Mouse (Mus musculus) midbrain, embryonic 10.5 days (tissue): Measurements from ENCODE around the gene Bpifb3. TPM values are rescaled to one million over a fixed set of nuclear protein-coding genes. Genes with fewer than 3 reads are reported as not detected.

Experiments used
- DNase-seq: peaks from one replicate; pipeline ENCODE4 v3.0.0-alpha.2; 2017; ENCODE audit warnings: low spot score
- H3K27ac ChIP-seq: fragments of 300-500 bp; sonication (generic); replicated peaks from 2 replicates; pipeline ENCODE4 v1.5.1; 2016; ENCODE audit warnings: mild to moderate bottlenecking
- H3K27me3 ChIP-seq: fragments of 300-500 bp; sonication (generic); 2 replicates; pipeline ENCODE4 v1.6.1; 2016; ENCODE audit warnings: low read depth, mild to moderate bottlenecking; ENCODE audit not compliant: poor library complexity, severe bottlenecking
- H3K36me3 ChIP-seq: fragments of 300-500 bp; sonication (generic); 2 replicates; pipeline ENCODE4 v1.6.1; 2016; ENCODE audit warnings: mild to moderate bottlenecking, moderate library complexity
- H3K4me1 ChIP-seq: fragments of 300-500 bp; sonication (generic); 2 replicates; pipeline ENCODE4 v1.6.1; 2016
- H3K4me3 ChIP-seq: fragments of 300-500 bp; sonication (generic); 2 replicates; pipeline ENCODE4 v1.5.1; 2016; ENCODE audit warnings: mild to moderate bottlenecking, moderate library complexity
- H3K9me3 ChIP-seq: fragments of 300-500 bp; sonication (generic); replicated peaks from 2 replicates; pipeline ENCODE4 v1.6.1; 2016; ENCODE audit warnings: mild to moderate bottlenecking
- WGBS: fragments of 180-500 bp; shearing (Covaris S2); methylation state at CpG from one replicate; pipeline ENCODE4 v1.1.7; 2016; 5-methylcytosine and 5-hydroxymethylcytosine counted together
- polyA plus RNA-seq: library from polyadenylated mRNA; unstranded; fragments of >200 nt; fragmentation: Nextera tagmentation; extraction: Ambion mirVana; gene quantifications from 2 replicates; pipeline ENCODE4 v1.2.1, GENCODE M21; 2016

The Bpifb3 gene
- not detected in 2 replicates for polyA plus RNA-seq

DNA sequence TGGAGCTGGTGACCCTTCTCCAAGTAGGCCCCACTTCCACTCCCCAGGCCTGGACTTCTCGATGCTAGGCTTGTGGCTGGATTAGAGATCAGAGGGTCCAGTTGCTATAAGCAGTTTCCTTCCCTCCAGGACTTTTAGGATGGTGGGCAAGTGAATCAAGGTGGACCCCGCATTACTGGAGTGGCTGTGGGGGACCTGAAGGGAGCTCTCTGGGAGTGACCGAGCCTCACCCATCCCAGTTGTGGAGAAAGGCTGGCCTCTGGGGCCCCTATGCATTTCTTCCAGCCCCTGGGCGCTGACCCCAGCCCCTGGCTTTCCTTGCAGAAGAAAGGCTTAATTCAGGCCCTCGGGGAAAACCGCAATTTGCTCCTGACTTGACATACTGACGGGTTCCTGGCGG is at the start of gene Bpifb3:
Gene Bpifb3, plus strand, starts transcription at position 301 of the 400 bp plus-strand sequence.
- Histone ChIP-seq H3K4me1 (peaks cover 10% of the 10 kb centered on the region), H3K9me3 (no peaks in the 10 kb centered on the region), H3K27ac (0 out of 2 replicates have a peak within 1 kb of the TSS, but pooled peaks have one; percentile 18), H3K27me3 (no peaks in the 10 kb centered on the region), H3K4me3 (no peak within 1 kb of the TSS), H3K36me3 (no peaks in the 10 kb centered on the region)
- WGBS, result 71% methylated on average over 8 of the region's 8 CpGs
- DNase-seq, result no peak

DNA sequence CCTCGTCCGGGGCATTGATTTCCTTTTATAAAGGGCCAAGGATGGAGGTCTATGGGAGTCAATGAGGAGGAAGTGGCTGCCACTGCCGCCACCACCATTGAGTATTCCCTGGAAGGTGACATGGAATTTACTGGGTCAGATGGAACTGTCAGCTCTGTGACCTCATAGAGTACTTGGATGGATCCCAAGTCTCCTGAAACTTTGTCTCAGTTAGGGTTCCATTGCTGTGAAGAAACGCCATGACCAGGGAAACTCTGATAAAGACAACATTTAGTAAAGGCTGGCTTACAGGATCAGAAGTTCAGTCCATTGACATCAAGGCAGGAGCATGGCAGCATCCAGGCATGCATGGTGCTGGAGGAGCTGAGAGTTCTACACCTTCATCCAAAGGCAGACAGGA is 47.0 kb upstream of the Bpifb3 start, which contains the start of gene Sun5:
Gene Sun5, minus strand, starts transcription at position 101 of the 400 bp plus-strand sequence.
- no peak for DNase-seq
- H3K4me1 ChIP-seq, result no peaks in the 10 kb centered on the region
- 85% methylated on average over 4 of the region's 4 CpGs for WGBS
- H3K27me3 ChIP-seq, result no peaks in the 10 kb centered on the region
- no peaks in the 10 kb centered on the region for H3K36me3 ChIP-seq
- no peak within 1 kb of the TSS for H3K27ac ChIP-seq
- no peaks in the 10 kb centered on the region for H3K9me3 ChIP-seq
- no peak within 1 kb of the TSS for H3K4me3 ChIP-seq

DNA sequence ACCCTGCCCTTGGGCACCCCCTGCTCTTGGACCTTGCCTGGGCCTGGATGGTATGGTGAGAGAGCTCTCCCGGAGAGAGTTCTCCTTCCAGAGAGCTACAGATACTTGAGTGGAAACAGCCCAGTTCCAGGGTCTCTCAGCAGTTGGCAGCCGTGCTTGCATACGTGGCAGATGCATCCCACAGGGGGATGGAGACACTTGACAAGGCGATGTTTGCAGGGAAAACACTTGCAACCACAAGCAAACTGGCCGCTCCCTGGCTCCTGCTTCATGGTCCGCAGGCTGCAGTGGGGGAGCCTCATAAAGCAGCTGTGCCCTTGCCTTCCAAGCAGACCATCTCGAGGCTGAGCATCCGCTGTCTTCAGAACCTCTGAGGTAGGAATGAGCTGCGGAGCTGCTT is 43.3 kb upstream of the Bpifb3 start, which contains the start of gene Bpifb2:
Gene Bpifb2, plus strand, starts transcription at position 301 of the 400 bp plus-strand sequence.
- WGBS, result 78% methylated on average over 9 of the region's 9 CpGs
- H3K4me3 ChIP-seq, result no peak within 1 kb of the TSS
- no peaks in the 10 kb centered on the region for H3K9me3 ChIP-seq
- no peak for DNase-seq
- no peaks in the 10 kb centered on the region for H3K27me3 ChIP-seq
- no peaks in the 10 kb centered on the region for H3K4me1 ChIP-seq
- no peaks in the 10 kb centered on the region for H3K36me3 ChIP-seq
- no peak within 1 kb of the TSS for H3K27ac ChIP-seq

DNA sequence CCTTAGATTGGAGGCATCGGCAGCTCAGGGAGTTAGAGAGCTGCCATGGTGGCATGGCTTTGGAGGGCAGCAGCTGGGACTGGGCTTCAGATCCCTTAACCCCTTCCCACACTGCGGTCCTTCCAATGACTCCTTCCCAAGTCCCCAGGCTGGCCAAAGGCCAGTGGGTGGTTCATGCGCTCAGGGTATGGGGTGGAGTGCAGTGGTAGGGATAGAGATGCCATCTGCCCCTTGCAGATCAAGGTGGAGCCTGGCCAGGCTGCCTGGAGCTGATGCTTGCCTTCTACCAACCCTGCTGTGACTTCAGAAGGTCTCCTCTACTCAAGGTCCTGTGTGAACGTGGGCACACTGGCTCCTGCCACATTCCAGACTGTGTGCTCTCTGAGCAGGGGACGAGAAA is 18.9 kb upstream of the Bpifb3 start:
- Histone ChIP-seq H3K36me3 (no peaks in the 10 kb centered on the region), H3K4me1 (no peaks in the 10 kb centered on the region), H3K9me3 (no peaks in the 10 kb centered on the region), H3K27me3 (no peaks in the 10 kb centered on the region), H3K4me3 (no peak overlapping the region), H3K27ac (no peak overlapping the region)
- WGBS, result 85% methylated on average over 5 of the region's 5 CpGs
- DNase-seq, result no peak

DNA sequence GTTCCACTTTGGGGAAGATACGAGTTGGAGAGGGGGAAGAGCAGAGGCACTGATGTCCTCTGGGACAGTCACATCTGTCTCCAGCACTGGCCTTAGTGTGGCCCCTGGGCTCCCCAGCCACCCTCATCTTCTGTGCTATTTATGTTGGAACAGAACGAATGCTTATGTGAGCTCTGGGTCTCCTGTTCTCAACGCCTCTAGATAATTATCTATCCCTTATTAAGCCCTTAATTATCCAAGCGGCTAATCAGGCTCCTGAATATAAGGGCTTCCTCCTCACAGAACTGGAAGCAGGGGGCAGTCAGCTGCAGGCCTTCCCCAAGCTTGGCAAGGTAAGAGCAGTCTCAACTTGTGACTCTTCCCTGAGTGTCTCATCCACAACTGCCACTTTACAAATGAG is 17.9 kb upstream of the Bpifb3 start, which contains the start of gene Bpifb6:
Gene Bpifb6, plus strand, starts transcription at position 301 of the 400 bp plus-strand sequence.
- H3K36me3 ChIP-seq, result no peaks in the 10 kb centered on the region
- no peaks in the 10 kb centered on the region for H3K9me3 ChIP-seq
- no peak within 1 kb of the TSS for H3K27ac ChIP-seq
- no peak for DNase-seq
- H3K4me3 ChIP-seq, result no peak within 1 kb of the TSS
- no peaks in the 10 kb centered on the region for H3K4me1 ChIP-seq
- H3K27me3 ChIP-seq, result no peaks in the 10 kb centered on the region
- 73% methylated on average over 4 of the region's 4 CpGs for WGBS

DNA sequence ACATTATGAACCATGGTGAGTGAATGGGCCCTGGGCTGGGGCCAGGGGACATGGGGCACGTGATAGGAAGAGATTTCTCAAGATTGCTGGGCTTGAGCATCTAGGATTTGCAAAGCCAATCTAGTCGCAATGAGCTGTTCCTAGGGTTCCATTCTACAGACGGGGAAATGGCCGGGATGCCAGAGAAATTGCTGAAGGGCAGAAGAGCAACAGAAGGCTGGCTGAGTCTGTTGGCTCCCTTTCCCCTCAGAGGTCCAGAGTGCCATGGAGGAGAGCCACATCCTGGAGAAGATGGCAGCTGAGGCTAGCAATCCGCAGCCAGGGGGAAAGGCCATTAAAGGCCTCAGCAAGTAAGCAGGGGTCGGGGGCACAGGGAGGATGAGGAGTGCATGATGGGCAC is 15.3 kb upstream of the Bpifb3 start:
- Histone ChIP-seq H3K36me3 (no peaks in the 10 kb centered on the region), H3K9me3 (no peaks in the 10 kb centered on the region), H3K4me3 (no peak overlapping the region), H3K27ac (no peak overlapping the region), H3K27me3 (no peaks in the 10 kb centered on the region), H3K4me1 (no peaks in the 10 kb centered on the region)
- WGBS, result 78% methylated on average over 6 of the region's 6 CpGs
- no peak for DNase-seq

DNA sequence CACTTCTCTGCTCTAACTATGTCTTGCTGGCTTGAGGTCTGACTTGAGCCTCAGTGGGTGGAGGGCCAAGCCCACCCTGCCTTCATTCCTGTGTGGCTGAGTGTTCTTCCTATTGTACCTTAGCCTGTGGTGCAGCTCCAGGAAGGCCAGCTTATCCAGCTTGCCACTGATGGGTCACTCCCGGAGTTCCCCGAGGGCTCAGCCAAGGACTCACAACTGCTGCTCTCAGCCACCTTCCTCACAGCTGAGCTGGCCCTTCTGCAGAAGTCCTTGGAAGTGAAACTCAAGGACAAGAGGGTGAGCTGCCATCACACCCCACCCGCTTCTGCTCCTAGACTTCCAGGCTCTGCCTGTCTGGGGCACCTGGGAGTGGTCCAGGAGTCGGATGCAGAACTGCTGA is 11.4 kb upstream of the Bpifb3 start:
- H3K36me3 ChIP-seq, result no peaks in the 10 kb centered on the region
- no peak overlapping the region for H3K27ac ChIP-seq
- 91% methylated on average over 4 of the region's 4 CpGs for WGBS
- no peaks in the 10 kb centered on the region for H3K4me1 ChIP-seq
- DNase-seq, result no peak
- H3K4me3 ChIP-seq, result no peak overlapping the region
- no peaks in the 10 kb centered on the region for H3K9me3 ChIP-seq
- no peaks in the 10 kb centered on the region for H3K27me3 ChIP-seq

DNA sequence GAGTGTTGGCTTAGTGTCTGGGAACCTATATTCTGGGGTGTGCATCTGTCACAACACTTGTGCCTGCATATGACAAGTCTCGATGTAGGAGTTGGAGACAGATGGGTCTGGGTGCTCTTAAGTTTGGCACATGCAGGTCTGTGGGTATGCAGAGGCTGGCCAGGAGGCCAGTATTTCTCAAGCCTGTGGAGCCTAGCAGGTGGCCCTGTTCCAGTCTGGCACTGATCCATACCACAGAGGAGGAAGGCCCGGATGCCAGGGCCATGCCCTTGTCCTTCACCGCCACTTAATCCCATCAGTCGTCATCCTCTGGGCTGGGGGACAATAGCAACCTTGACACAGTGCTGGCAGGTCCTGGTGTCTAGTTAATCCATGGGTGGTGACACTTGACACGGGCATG is 3.9 kb upstream of the Bpifb3 start:
- no peaks in the 10 kb centered on the region for H3K9me3 ChIP-seq
- H3K27me3 ChIP-seq, result no peaks in the 10 kb centered on the region
- DNase-seq, result no peak
- H3K4me3 ChIP-seq, result no peak overlapping the region
- WGBS, result 62% methylated on average over 5 of the region's 5 CpGs
- H3K4me1 ChIP-seq, result peaks cover 10% of the 10 kb centered on the region
- H3K27ac ChIP-seq, result no peak overlapping the region
- no peaks in the 10 kb centered on the region for H3K36me3 ChIP-seq

DNA sequence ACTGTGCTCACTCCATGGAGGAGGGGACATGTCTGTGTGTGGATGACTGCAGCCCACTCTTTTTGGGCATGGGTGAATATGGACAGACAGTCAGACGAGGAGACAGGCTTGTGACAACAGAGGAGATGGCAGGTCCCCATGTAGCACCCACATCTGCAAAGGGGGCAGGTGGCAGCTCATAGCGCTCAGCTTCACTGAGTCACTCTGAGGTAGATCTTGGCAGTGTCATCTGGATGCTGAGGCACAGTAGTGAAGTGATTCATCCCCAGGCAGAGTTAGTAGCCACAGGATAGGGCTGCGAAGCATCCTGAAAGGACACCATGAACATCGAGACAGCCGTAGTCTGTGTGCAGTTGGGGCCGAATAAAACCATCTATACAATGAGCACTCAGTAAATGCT is 3.2 kb downstream of the Bpifb3 start:
- DNase-seq, result no peak
- peaks cover 5% of the 10 kb centered on the region; the same call in 1 of the 2 replicates for H3K4me1 ChIP-seq
- H3K9me3 ChIP-seq, result no peaks in the 10 kb centered on the region
- WGBS, result 86% methylated on average over 6 of the region's 6 CpGs
- no peak overlapping the region for H3K4me3 ChIP-seq
- no peaks in the 10 kb centered on the region for H3K36me3 ChIP-seq
- no peaks in the 10 kb centered on the region for H3K27me3 ChIP-seq
- H3K27ac ChIP-seq, result no peak overlapping the region

DNA sequence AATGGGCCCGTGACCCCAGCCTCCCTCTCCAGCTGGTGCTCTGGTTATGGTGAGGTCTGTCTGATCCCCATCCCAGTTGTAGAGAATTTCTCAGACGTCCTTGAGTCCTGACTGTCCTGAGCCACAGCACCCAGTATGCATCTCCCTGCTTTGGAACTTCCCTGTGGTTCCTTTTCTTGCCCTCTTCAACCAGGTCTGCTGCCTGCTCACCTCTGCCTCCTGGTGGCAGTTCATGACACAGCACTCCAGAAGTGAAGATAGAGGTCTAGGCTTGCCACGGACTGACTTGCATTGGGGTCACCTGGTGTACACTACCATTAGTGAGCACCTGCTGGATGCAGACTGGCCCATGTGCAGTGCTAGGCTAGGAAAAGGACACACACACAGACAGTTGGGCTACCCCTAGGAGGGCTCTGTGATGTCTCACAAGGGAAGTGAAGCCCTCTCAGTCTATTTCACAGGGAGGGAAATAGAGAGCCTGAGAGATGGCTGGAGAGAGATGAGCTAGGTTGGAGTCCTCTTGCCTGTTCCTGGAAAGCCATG is 11.9 kb downstream of the Bpifb3 start:
- Histone ChIP-seq H3K36me3 (no peaks in the 10 kb centered on the region), H3K27me3 (no peaks in the 10 kb centered on the region), H3K4me1 (peaks cover 18% of the 10 kb centered on the region), H3K4me3 (no peak overlapping the region), H3K9me3 (no peaks in the 10 kb centered on the region), H3K27ac (no peak overlapping the region)
- 49% methylated on average over 3 of the region's 3 CpGs for WGBS
- peak; percentile 69 for DNase-seq

DNA sequence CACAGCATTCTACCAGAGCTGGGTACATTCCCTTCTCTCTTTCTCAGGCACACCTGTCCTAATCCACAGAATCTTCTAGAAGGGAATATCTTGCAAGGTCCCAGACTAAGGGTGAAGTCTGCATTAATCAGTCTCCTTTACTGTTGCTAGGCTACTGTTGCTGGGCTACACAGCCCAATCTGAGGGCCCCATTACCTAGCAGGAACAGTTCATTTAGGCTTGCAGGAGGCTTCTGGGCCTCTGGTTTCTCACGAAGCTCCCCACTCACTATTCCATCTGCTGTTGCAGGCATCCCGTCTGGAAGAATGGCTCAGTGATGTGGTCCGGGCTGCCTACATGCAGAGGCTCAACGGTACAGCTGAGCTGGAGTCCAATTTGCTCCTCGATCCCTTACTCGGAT is 13.1 kb downstream of the Bpifb3 start:
- peak overlapping the region; percentile 33; the same call in 1 of the 2 replicates for H3K27ac ChIP-seq
- DNase-seq, result no peak
- WGBS, result 65% methylated on average over 6 of the region's 6 CpGs

DNA sequence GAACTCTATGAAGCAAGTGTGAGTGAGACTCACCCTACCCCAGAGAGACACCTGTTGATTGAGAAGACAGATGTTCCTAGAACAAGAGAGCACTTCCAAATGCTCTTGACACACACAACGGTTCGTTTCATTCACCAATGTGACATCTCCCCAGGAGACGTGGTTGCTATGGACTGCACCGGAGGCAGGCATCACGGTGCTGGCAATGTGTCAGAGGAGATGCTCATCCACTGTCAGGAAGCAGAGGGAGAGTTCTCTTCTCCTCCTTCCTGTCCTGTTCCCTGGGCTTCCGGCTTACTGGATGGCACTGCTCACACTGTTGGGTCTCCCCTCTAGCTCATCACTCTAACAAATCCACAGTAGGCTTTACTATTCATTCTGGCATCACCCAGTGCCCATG is 15.3 kb downstream of the Bpifb3 start:
- 83% methylated on average over 6 of the region's 6 CpGs for WGBS
- no peaks in the 10 kb centered on the region for H3K36me3 ChIP-seq
- H3K9me3 ChIP-seq, result no peaks in the 10 kb centered on the region
- no peak overlapping the region for H3K27ac ChIP-seq
- no peak overlapping the region for H3K4me3 ChIP-seq
- DNase-seq, result no peak
- peaks cover 14% of the 10 kb centered on the region for H3K4me1 ChIP-seq
- H3K27me3 ChIP-seq, result no peaks in the 10 kb centered on the region

More for the DNA sequence above, 13.1 kb downstream of the Bpifb3 start:
- Histone ChIP-seq H3K9me3 (no peaks in the 10 kb centered on the region), H3K4me3 (no peak overlapping the region), H3K4me1 (peaks cover 18% of the 10 kb centered on the region), H3K27me3 (no peaks in the 10 kb centered on the region), H3K36me3 (no peaks in the 10 kb centered on the region)

DNA sequence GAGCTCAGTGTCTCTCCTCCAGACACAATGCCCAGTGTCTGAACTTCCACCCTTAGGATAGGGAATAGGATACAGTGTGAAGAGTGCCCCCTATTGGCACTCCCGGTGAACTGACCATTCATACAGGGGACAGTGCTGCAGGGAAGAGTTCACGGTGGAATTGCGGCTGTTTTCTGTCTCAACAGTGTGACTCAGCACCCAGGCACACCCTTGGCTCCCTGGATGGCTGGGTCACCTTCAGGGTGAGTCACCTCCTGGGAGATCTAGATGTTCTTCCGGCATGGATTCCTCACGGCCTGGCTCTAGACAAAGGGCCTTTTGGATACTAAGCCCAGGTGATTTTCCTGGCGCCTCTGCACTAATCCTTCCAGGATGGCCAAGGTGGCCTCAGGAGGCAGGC is 17.3 kb downstream of the Bpifb3 start:
- Histone ChIP-seq H3K27me3 (no peaks in the 10 kb centered on the region), H3K9me3 (no peaks in the 10 kb centered on the region), H3K4me3 (no peak overlapping the region), H3K27ac (no peak overlapping the region), H3K4me1 (peaks cover 12% of the 10 kb centered on the region), H3K36me3 (no peaks in the 10 kb centered on the region)
- DNase-seq, result no peak
- 85% methylated on average over 6 of the region's 6 CpGs for WGBS
